Mouse (Mus musculus) limb, embryonic 12.5 days (tissue): Measurements from ENCODE around the gene Micu1. TPM values are rescaled to one million over a fixed set of nuclear protein-coding genes. Genes with fewer than 3 reads are reported as not detected.

ENCODE experiments used
- ATAC-seq: fragments of 200-750 bp; cut with Nextera tagmentation; 2 replicates; pipeline ENCODE4 v1.8.0; 2017; ENCODE audit warnings: low read depth, moderate TSS enrichment; ENCODE audit not compliant: insufficient number of reproducible peaks, insufficient read depth, low FRiP score, low TSS enrichment
- H3K27ac ChIP-seq: fragments of 300-500 bp; sonication (generic); 2 replicates; pipeline ENCODE4 v1.5.1; 2016; ENCODE audit warnings: mild to moderate bottlenecking, moderate library complexity
- H3K27me3 ChIP-seq: fragments of 300-500 bp; sonication (generic); 2 replicates; pipeline ENCODE4 v1.6.1; 2016; ENCODE audit warnings: mild to moderate bottlenecking, moderate library complexity
- H3K36me3 ChIP-seq: fragments of 300-500 bp; sonication (generic); 2 replicates; pipeline ENCODE4 v1.6.1; 2016; ENCODE audit warnings: mild to moderate bottlenecking, moderate library complexity
- H3K4me1 ChIP-seq: fragments of 300-500 bp; sonication (generic); replicated peaks from 2 replicates; pipeline ENCODE4 v1.6.1; 2016
- H3K4me2 ChIP-seq: fragments of 300-500 bp; sonication (generic); 2 replicates; pipeline ENCODE4 v1.6.1; 2016; ENCODE audit warnings: mild to moderate bottlenecking, moderate library complexity
- H3K4me3 ChIP-seq: fragments of 300-500 bp; sonication (generic); replicated peaks from 2 replicates; pipeline ENCODE4 v1.5.1; 2016; ENCODE audit warnings: mild to moderate bottlenecking
- H3K9ac ChIP-seq: fragments of 300-500 bp; sonication (generic); replicated peaks from 2 replicates; pipeline ENCODE4 v1.6.1; 2016; ENCODE audit warnings: mild to moderate bottlenecking, moderate library complexity
- H3K9me3 ChIP-seq: fragments of 300-500 bp; sonication (generic); 2 replicates; pipeline ENCODE4 v1.6.1; 2016; ENCODE audit warnings: mild to moderate bottlenecking, moderate library complexity
- WGBS: fragments of 180-500 bp; shearing (Covaris S2); methylation state at CpG from one replicate; pipeline ENCODE4 v1.1.7; 2016; 5-methylcytosine and 5-hydroxymethylcytosine counted together
- polyA plus RNA-seq: library from polyadenylated mRNA; unstranded; fragments of >200 nt; fragmentation: Nextera tagmentation; extraction: Ambion mirVana; gene quantifications from 2 replicates; pipeline ENCODE4 v1.2.1, GENCODE M21; 2016

Gene Micu1
- polyA plus RNA-seq, 1 experiment from 2014 or later: 80.5 TPM

DNA sequence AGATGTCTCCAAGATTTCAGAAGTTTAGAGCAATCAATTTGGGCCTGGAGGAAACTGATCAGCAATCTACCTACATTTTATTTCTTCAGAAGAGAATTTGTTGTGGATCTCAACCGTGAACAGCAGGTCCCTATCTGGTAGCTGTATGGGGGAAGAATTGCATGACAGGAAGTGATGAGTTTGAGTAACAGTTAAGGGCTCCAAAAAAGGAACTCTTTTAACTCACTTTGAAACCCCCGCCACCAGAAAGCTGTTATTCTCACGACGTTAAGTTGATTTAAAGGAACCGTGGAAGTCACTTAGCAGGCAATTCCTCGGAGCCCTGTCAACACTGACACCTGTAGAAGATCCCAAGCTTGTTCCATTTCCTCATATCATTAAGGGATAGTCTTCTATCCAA is 9.8 kb upstream of the Micu1 start:
- no peaks in the 10 kb centered on the region for H3K9me3 ChIP-seq
- H3K4me1 ChIP-seq: no peaks in the 10 kb centered on the region
- H3K27me3 ChIP-seq: no peaks in the 10 kb centered on the region
- no peak overlapping the region for H3K27ac ChIP-seq
- no peak overlapping the region for H3K4me3 ChIP-seq
- no peak overlapping the region for H3K4me2 ChIP-seq
- ATAC-seq: no peak
- no peaks in the 10 kb centered on the region for H3K36me3 ChIP-seq
- H3K9ac ChIP-seq: no peak overlapping the region
- 68% methylated on average over 6 of the region's 6 CpGs for WGBS

DNA sequence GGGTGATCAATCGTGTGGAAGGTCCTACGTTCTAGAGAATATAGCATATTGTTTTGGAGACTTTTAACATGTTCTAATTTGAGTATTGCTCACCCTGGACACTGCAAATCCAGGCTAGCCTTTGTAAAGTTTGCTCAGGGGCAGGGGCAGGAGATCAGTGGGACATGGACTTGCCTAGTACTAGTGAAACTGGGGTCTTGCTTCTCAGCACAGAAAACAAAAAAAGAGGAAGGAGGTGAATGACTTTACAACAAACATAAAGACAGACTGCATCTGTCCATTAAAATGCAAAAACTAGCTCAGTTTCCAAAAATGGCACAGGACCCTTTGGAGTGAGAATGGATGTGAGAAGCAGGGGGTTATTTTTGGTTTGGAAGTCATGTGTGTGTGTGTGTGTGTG is 8.2 kb upstream of the Micu1 start:
- Histone ChIP-seq H3K9ac (no peak overlapping the region), H3K4me1 (no peaks in the 10 kb centered on the region), H3K27ac (no peak overlapping the region), H3K27me3 (no peaks in the 10 kb centered on the region), H3K4me3 (no peak overlapping the region), H3K9me3 (no peaks in the 10 kb centered on the region), H3K36me3 (no peaks in the 10 kb centered on the region), H3K4me2 (no peak overlapping the region)
- ATAC-seq: no peak
- 83% methylated on average over 2 of the region's 2 CpGs for WGBS

DNA sequence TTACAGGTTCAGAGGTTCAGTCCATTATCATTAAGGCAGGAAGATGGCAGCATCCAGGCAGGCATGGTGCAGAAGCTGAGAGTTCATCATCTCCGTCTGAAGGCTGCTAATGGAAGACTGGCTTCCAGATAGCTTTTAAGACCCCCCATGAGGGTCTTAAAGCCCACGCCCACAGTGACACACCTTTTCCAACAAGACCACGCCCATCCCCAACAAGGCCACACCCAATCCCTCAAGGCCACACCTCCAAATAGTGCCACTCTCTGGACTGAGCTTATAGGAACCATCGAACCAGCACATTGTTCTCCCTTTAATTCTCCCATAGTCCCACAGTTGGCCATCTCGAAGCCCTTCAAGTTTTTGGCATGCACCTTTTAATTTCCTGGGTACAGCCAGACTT is 2.8 kb upstream of the Micu1 start:
- Histone ChIP-seq H3K4me2 (no peak overlapping the region), H3K4me3 (no peak overlapping the region), H3K4me1 (peaks cover 7% of the 10 kb centered on the region; the same call in 1 of the 2 replicates), H3K36me3 (no peaks in the 10 kb centered on the region), H3K9me3 (no peaks in the 10 kb centered on the region), H3K27ac (no peak overlapping the region), H3K27me3 (no peaks in the 10 kb centered on the region), H3K9ac (no peak overlapping the region)
- 78% methylated on average over 5 of the region's 5 CpGs for WGBS
- ATAC-seq: no peak

DNA sequence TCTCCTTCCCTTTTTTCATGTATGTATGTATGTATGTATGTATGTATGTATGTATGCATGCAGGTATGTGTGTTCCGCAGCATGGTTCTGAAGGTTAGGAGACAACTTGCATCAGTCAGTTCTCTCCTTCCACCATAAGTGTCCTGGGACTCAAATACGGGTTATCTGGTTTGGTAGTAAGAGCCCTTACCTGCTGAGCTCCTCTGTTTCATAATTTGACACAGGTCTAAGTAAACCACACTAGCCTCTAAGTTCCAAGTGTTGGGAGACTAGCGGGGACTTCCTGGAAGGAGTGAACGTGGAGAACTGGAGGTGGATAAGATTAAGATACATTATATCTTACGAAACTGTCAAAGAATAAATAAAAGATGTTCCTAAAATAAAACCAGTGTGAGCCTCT is 472 bp upstream of the Micu1 start:
- Histone ChIP-seq H3K36me3 (0 out of 2 replicates have a peak, but pooled peaks cover 2% of the 10 kb centered on the region), H3K9ac (no peak overlapping the region), H3K27me3 (no peaks in the 10 kb centered on the region), H3K4me1 (peaks cover 7% of the 10 kb centered on the region; the same call in 1 of the 2 replicates), H3K4me3 (peak overlapping the region; percentile 67), H3K4me2 (peak overlapping the region; percentile 74), H3K27ac (peak overlapping the region; percentile 37; the same call in 1 of the 2 replicates), H3K9me3 (no peaks in the 10 kb centered on the region)
- WGBS: 51% methylated on average over 5 of the region's 5 CpGs
- ATAC-seq: no peak; the same call in 1 of the 2 replicates

DNA sequence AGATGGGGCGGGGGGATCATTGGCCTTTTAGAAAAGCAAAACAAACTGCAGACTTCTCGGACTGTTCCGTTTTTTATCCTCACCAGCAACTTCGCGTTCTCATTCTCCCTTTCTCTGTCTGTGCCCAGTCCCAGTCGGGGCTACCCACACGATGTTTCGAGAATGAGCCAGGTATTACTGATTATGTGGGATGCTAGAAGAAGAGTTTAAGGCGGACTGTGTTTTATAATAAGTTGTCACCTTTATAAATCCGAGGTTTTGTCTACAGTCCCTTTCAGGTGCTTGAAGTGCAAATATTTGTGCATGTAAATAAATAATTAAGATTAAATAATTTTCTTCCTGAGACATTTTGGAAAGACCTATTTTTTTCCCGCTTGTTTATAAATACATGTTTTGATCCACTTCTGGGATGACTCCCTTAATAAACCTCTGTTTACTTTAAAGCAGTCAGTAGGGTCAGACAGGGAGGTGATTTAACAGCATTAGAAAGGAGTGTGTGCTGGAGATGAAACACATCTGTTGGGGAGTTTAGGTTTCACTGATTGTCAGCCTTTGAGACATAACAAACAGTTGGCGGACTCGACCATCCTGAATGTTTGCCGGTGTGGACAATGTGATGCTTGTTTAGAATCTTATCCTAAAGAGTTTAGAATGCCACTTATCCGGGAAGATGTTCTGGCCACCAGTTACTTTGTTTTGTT is 933 bp downstream of the Micu1 start:
- peak overlapping the region; percentile 81 for H3K27ac ChIP-seq
- 9% methylated on average over 15 of the region's 15 CpGs for WGBS
- ATAC-seq: no peak

DNA sequence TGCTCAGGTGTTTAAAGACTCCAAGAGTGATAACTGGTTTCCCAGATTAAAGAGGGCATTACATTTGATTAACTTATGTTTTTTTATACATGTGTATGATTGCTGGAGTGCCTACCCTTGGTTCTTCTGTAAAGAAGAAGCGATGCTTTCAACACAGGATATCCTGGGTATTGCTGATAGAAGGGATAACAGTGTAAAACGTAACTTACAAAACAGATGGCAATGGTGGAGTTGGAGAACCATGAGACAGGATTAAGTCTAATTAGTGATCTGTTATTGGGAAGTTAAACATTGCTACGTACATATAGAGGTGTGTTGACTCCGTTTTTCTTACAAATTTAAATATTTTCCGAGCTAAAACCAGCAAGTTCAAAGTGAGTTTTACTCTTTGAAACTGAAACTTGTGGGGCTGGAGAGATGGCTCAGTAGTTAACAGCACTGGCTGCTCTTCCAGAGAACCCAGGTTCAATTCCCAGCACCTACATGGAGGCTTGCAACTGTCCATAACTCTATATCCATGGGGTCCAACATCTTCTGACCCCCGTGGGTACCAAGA is 4.8 kb downstream of the Micu1 start:
- ATAC-seq: no peak
- Histone ChIP-seq H3K9me3 (peaks cover 3% of the 10 kb centered on the region; the same call in 1 of the 2 replicates), H3K4me2 (no peak overlapping the region), H3K27me3 (no peaks in the 10 kb centered on the region), H3K4me1 (peaks cover 7% of the 10 kb centered on the region; the same call in 1 of the 2 replicates), H3K9ac (no peak overlapping the region), H3K27ac (no peak overlapping the region), H3K4me3 (no peak overlapping the region), H3K36me3 (peaks cover 23% of the 10 kb centered on the region)
- WGBS: 91% methylated on average over 6 of the region's 6 CpGs

More for the DNA sequence above, 933 bp downstream of the Micu1 start:
- no peaks in the 10 kb centered on the region for H3K27me3 ChIP-seq
- H3K9me3 ChIP-seq: no peaks in the 10 kb centered on the region
- peaks cover 7% of the 10 kb centered on the region; the same call in 1 of the 2 replicates for H3K4me1 ChIP-seq
- H3K4me3 ChIP-seq: peak overlapping the region; percentile 67
- H3K4me2 ChIP-seq: peak overlapping the region; percentile 74
- H3K36me3 ChIP-seq: 0 out of 2 replicates have a peak, but pooled peaks cover 2% of the 10 kb centered on the region
- peak overlapping the region; percentile 76 for H3K9ac ChIP-seq

DNA sequence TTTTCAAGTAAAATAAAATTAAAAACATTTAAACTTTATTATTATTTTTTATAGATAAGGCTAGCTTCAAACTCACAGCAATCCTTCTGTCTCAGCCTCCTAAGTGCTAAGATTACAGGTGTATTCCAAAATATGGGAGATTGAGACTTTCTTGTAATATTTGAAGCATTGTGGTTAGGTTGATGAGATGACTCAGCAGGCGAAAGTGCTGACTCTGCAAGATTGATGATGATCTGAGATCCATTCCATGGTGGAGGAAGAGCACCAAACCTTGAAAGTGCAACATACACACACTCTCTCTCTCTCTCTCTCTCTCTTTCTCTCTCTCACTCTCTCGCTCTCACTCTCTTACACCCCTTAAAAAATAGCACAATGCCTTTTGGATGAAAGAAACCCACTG is 5.3 kb downstream of the Micu1 start:
- H3K36me3 ChIP-seq: peaks cover 24% of the 10 kb centered on the region
- no peaks in the 10 kb centered on the region for H3K27me3 ChIP-seq
- H3K27ac ChIP-seq: no peak overlapping the region
- ATAC-seq: no peak
- 81% methylated on average over 2 of the region's 2 CpGs for WGBS
- no peak overlapping the region for H3K4me2 ChIP-seq
- H3K4me3 ChIP-seq: no peak overlapping the region
- peaks cover 3% of the 10 kb centered on the region; the same call in 1 of the 2 replicates for H3K9me3 ChIP-seq
- no peak overlapping the region for H3K9ac ChIP-seq
- peaks cover 7% of the 10 kb centered on the region; the same call in 1 of the 2 replicates for H3K4me1 ChIP-seq

DNA sequence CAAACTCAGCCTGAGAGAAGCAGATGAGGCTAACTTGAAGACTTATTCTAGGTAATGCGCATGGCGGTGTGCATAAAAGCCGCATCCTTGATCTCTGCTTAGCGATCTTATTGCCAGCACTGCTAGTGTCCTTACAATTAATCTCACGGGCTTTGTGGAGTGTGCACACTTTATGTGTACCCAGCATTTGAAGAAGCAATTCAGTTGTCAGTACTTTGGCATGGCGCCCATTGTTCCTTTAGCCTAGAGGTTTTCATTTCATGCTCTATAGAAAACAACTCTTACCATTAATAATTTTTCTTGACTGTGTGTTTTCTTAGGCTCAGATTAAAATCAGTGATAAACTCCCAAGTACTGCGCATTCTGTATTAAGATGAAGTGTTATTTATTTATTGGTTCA is 7.0 kb downstream of the Micu1 start:
- no peak overlapping the region for H3K4me2 ChIP-seq
- no peak overlapping the region for H3K9ac ChIP-seq
- H3K36me3 ChIP-seq: peaks cover 24% of the 10 kb centered on the region
- no peak overlapping the region for H3K27ac ChIP-seq
- H3K4me1 ChIP-seq: 0 out of 2 replicates have a peak, but pooled peaks cover under 1% of the 10 kb centered on the region
- ATAC-seq: no peak
- H3K27me3 ChIP-seq: no peaks in the 10 kb centered on the region
- peaks cover 3% of the 10 kb centered on the region; the same call in 1 of the 2 replicates for H3K9me3 ChIP-seq
- no peak overlapping the region for H3K4me3 ChIP-seq
- WGBS: 92% methylated on average over 7 of the region's 7 CpGs

DNA sequence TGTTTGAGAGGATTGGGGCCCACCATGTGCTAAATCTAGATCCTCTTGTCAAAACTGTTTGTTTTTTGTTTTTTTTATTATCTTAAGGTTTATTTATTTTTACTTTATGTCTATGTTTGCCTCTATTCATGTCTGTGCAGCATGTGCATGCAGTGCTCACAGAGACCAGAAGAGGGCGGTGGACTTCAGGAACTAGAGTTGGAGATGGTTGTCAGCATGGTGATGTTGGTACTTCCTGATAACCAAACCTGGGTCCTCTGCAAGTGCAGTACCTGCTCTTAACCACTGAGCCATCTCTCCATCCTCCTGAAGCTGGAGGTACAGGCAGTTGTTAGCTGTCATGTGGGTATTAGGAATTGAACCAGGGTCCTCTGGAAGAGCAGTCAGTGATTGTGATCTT is 8.0 kb downstream of the Micu1 start:
- Histone ChIP-seq H3K27me3 (no peaks in the 10 kb centered on the region), H3K27ac (no peak overlapping the region), H3K36me3 (peaks cover 24% of the 10 kb centered on the region), H3K4me2 (no peak overlapping the region), H3K9ac (no peak overlapping the region), H3K4me3 (no peak overlapping the region), H3K9me3 (peaks cover 3% of the 10 kb centered on the region; the same call in 1 of the 2 replicates), H3K4me1 (no peaks in the 10 kb centered on the region)
- ATAC-seq: no peak
- 90% methylated on average over 1 of the region's 1 CpGs for WGBS

DNA sequence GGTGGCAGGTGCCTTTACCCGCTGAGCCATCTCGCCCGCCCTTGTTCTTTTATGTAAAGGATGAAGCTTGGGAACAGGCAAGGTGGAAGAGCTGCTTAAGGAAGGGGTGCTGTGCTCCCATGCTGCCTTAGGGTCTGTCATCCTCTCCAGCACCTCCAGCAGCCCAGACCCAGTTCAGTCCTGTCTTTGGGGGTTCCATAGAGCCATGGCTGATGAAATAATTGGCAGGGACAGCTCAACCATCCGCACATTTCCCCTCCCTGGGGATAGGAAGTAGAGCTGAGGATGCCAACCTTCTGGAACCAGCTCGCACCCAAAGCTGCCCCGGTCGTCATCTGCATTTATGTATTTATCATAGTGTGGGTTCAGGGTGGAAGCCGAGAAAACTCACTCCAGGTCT is 9.8 kb downstream of the Micu1 start:
- no peak overlapping the region for H3K4me3 ChIP-seq
- H3K4me2 ChIP-seq: no peak overlapping the region
- H3K36me3 ChIP-seq: peaks cover 22% of the 10 kb centered on the region
- no peak for ATAC-seq
- no peak overlapping the region for H3K9ac ChIP-seq
- no peaks in the 10 kb centered on the region for H3K4me1 ChIP-seq
- no peaks in the 10 kb centered on the region for H3K27me3 ChIP-seq
- no peak overlapping the region for H3K27ac ChIP-seq
- WGBS: 91% methylated on average over 8 of the region's 8 CpGs
- H3K9me3 ChIP-seq: peaks cover 3% of the 10 kb centered on the region; the same call in 1 of the 2 replicates

DNA sequence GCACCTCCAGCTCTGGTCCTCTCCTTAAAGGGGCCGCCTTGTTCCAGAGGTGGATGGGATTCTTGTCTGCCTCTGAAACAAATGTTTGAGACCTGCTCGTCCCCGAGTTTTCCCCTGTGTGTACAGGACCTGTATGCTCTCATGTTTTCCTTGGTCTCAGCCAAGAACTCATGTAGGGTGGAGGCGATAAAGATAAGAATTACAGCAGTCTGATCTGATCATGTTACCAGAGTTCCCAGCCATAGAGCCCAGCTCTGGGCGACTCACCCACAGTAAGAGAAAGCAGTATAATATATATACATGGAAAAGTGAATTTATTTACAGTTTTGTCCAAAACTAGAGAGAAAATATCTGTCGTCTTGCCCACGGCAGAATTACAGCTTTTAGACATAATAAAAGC is 17.7 kb downstream of the Micu1 start:
- Histone ChIP-seq H3K4me3 (no peak overlapping the region), H3K27ac (peak overlapping the region; percentile 12; the same call in 1 of the 2 replicates), H3K36me3 (no peaks in the 10 kb centered on the region), H3K4me1 (peaks cover 14% of the 10 kb centered on the region), H3K9me3 (no peaks in the 10 kb centered on the region), H3K27me3 (no peaks in the 10 kb centered on the region), H3K9ac (no peak overlapping the region), H3K4me2 (no peak overlapping the region)
- WGBS: 81% methylated on average over 7 of the region's 7 CpGs
- no peak for ATAC-seq
